Mouse (Mus musculus): Measurements from ENCODE around the gene Fuk.

GRCm38 (mm10) chr8:110932444-110932843 is 30.2 kb upstream of the Fuk start:
- no peak for TF ChIP-seq TAL1 (IDR thresholded peaks at IDR 0.05; ENCODE audit: low read length)
- TF ChIP-seq GATA1 (IDR thresholded peaks at IDR 0.05; ENCODE audit: low read length) = no peak

All from erythroblast, embryonic 14.5 days (primary cell).